Mouse (Mus musculus) fat pad, adult 2 months (tissue): ENCODE data around the gene Eef1g.
"Not testable (repeated sequence)": the region's sequence is repeated elsewhere in the genome, so short reads cannot be mapped to it uniquely, and the experiment has no call there.

Experiments
- DNase-seq: peaks from one replicate; pipeline ENCODE4 v3.0.0-alpha.2; 2011; ENCODE audit warnings: low read depth, low spot score; ENCODE audit errors: extremely low read depth

Gene Eef1g

GRCm38 (mm10) chr19:8944750-8945149 lies 22.1 kb upstream of the Eef1g start:
- no peak for DNase-seq

GRCm38 (mm10) chr19:8945251-8945650 lies 21.6 kb upstream of the Eef1g start:
- no peak for DNase-seq

GRCm38 (mm10) chr19:8946929-8947328 lies 19.9 kb upstream of the Eef1g start:
- DNase-seq, result no peak

- no peak for DNase-seq
Measured at GRCm38 (mm10) chr19:8950190-8950589, 16.7 kb upstream of the Eef1g start.

- no peak for DNase-seq
Measured at GRCm38 (mm10) chr19:8952241-8952640, 14.6 kb upstream of the Eef1g start.

GRCm38 (mm10) chr19:8953135-8954039 lies 13.5 kb upstream of the Eef1g start, which contains the start of gene Tut1:
Gene Tut1 (plus strand): TSS chr19:8953847.
- DNase-seq, result peak; percentile 93

GRCm38 (mm10) chr19:8954171-8954570 lies 12.7 kb upstream of the Eef1g start:
- no peak for DNase-seq

GRCm38 (mm10) chr19:8962256-8962655 lies 4.6 kb upstream of the Eef1g start:
- no peak for DNase-seq

GRCm38 (mm10) chr19:8965075-8965474 lies 1.8 kb upstream of the Eef1g start:
- DNase-seq, result no peak

- DNase-seq, result no peak
Measured at GRCm38 (mm10) chr19:8965771-8966170, 1.1 kb upstream of the Eef1g start.

- DNase-seq, result no peak
Measured at GRCm38 (mm10) chr19:8966198-8966589, 647 bp upstream of the Eef1g start.

GRCm38 (mm10) chr19:8967373-8967743 lies 517 bp downstream of the Eef1g start:
- no peak for DNase-seq

GRCm38 (mm10) chr19:8967893-8968292 lies 1.1 kb downstream of the Eef1g start:
- no peak for DNase-seq

GRCm38 (mm10) chr19:8972491-8972890 lies 5.7 kb downstream of the Eef1g start:
- DNase-seq, result not testable (repeated sequence)

- DNase-seq, result no peak
Measured at GRCm38 (mm10) chr19:8974638-8975037, 7.8 kb downstream of the Eef1g start.

GRCm38 (mm10) chr19:8975491-8975890 lies 8.7 kb downstream of the Eef1g start:
- no peak for DNase-seq

GRCm38 (mm10) chr19:8976535-8976934 lies 9.7 kb downstream of the Eef1g start:
- DNase-seq, result no peak

GRCm38 (mm10) chr19:8980771-8981170 lies 13.9 kb downstream of the Eef1g start:
- DNase-seq, result no peak

- no peak for DNase-seq
Measured at GRCm38 (mm10) chr19:8981450-8982168, 14.8 kb downstream of the Eef1g start.

GRCm38 (mm10) chr19:8982303-8983149 lies 15.7 kb downstream of the Eef1g start:
- no peak for DNase-seq

GRCm38 (mm10) chr19:8983150-8983650 lies 16.4 kb downstream of the Eef1g start:
- DNase-seq, result no peak
